Mouse (Mus musculus): ENCODE measurements around the gene Mgme1. TPM values are rescaled to one million over a fixed set of nuclear protein-coding genes. Genes with fewer than 3 reads are reported as not detected.
A peak's percentile ranks its signal among the peaks of the same experiment; 100 is the strongest.

Gene Mgme1
- polyA plus RNA-seq, 1 experiment from 2014 or later = 12.5 TPM

DNA sequence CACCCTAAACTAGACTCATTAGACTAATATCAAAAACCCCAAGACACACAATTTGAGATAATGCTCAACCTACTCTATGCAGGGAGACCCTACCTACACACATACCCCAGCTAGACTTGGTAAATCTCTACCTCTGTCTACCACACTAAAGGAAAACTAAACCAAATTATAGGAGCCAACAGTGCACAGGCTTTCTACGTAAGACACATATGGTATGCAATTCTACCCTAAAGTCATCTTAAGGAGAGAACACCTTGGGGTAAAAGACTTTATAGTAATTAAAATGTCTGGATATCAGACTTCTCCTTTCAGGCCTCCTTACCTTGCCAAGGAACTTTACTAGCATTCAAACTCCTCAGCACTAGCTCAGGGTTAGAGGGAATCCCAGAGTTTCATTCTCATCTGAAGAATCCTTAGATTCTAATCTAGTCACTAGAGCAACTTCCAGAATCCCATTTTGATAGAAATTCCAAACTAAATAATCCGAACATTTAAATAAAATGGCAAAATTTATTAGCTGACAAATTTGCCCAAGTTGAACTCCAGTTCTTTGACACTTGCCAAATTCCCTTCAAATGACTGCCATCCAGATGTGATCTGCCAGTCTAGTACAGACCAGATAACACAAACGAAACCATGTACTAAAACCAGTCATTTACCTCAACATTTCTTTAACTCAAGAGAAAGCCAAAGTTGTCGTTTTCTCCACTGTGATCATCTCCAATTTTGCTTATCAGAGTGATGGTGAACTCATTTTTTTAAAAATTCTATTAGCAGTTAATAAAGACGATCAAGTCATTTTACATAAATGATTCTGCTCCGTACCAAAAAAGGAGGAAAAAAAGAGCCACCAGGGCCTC lies 1.8 kb upstream of the Mgme1 start:
- peak overlapping the region; percentile 77 for H3K4me2 ChIP-seq (ENCODE audit: low read length)
- 6% methylated on average over 6 of the region's 6 CpGs for WGBS
- peak overlapping the region; percentile 96 for H3K9ac ChIP-seq (ENCODE audit: low read length)
- ATAC-seq (no peak), DNase-seq (ENCODE audit: low spot score) (no peak)
- no peaks in the 10 kb centered on the region for H3K36me3 ChIP-seq (ENCODE audit: control insufficient read depth, insufficient read depth, low read length)
- H3K4me3 ChIP-seq (ENCODE audit: low read depth, low read length) = peak overlapping the region; percentile 90
- H3K27ac ChIP-seq (ENCODE audit: low read depth, low read length) = no peak overlapping the region
- H3K9me3 ChIP-seq (replicated peaks; ENCODE audit: control insufficient read depth, low read length) = no peaks in the 10 kb centered on the region
- H3K4me1 ChIP-seq (ENCODE audit: control insufficient read depth, insufficient read depth, low read length) = peaks cover 22% of the 10 kb centered on the region
- no peaks in the 10 kb centered on the region for H3K27me3 ChIP-seq (replicated peaks; ENCODE audit: control insufficient read depth, insufficient read depth, low read length)

DNA sequence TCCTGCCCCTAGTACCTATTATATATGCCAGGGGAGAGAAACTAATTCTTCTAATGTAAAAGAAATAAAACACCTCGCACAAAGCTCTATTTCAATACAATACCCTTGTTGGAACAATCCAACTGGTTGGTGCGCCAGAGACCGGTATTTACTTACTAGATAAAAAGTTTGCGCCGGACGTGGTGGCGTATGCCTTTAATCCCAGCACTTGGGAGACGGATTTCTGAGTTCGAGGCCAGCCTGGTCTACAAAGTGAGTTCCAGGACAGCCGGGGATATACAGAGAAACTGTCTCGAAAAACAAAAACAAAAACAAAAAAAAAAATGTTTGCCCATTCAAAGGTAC lies 1.2 kb upstream of the Mgme1 start:
- Histone ChIP-seq H3K9ac (ENCODE audit: low read length) (peak overlapping the region; percentile 96), H3K27ac (ENCODE audit: low read depth, low read length) (no peak overlapping the region), H3K4me1 (ENCODE audit: control insufficient read depth, insufficient read depth, low read length) (peaks cover 22% of the 10 kb centered on the region), H3K4me3 (ENCODE audit: low read depth, low read length) (peak overlapping the region; percentile 90), H3K9me3 (replicated peaks; ENCODE audit: control insufficient read depth, low read length) (no peaks in the 10 kb centered on the region), H3K36me3 (ENCODE audit: control insufficient read depth, insufficient read depth, low read length) (no peaks in the 10 kb centered on the region), H3K4me2 (ENCODE audit: low read length) (peak overlapping the region; percentile 77), H3K27me3 (replicated peaks; ENCODE audit: control insufficient read depth, insufficient read depth, low read length) (no peaks in the 10 kb centered on the region)
- ATAC-seq (no peak), DNase-seq (ENCODE audit: low spot score) (no peak)
- WGBS = 0% methylated on average over 11 of the region's 11 CpGs

DNA sequence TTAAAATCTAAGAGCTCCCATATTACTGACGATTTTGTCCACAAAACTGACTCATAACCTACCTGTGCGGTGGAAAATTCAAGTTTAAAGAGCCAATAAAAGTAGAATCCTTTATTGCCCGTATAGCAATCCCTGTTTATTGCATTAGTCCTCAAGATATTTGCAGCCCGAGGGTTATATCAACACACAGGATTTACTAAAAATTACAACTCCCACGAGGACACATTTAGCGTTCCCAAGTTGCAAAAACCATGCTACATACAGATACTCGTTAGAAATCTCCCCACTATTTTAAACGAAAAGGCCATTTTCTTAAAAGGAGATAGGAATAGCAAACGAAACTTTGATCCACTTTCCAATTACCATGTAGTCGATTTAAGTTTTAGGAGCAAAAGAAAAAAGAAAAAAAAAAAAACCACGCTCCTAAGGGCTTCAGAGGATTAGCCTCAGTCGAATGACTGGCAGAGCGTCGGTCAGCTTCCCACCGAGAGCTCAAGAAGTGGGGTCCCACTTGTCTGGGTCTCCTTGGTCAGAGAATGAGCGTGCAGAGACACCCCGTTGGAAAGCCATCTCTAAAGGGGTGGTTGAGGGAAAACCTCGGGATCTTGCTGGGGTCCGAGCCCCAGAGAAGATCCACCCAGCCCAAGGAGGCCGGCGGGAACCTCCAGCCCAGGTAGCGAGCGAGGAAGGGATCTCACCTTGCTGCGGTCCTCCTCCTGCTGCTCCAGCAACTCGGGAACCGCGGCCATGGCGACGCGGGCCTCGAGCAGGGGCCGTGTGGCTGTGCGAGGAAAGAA lies 586 bp upstream of the Mgme1 start:
- DNase-seq (ENCODE audit: low spot score) = no peak
- under 1% methylated on average over 25 of the region's 33 CpGs for WGBS
- Histone ChIP-seq H3K4me3 (ENCODE audit: low read depth, low read length) (peak overlapping the region; percentile 90), H3K36me3 (ENCODE audit: control insufficient read depth, insufficient read depth, low read length) (no peaks in the 10 kb centered on the region), H3K9ac (ENCODE audit: low read length) (peak overlapping the region; percentile 96), H3K4me1 (ENCODE audit: control insufficient read depth, insufficient read depth, low read length) (peaks cover 22% of the 10 kb centered on the region), H3K4me2 (ENCODE audit: low read length) (peak overlapping the region; percentile 77), H3K27me3 (replicated peaks; ENCODE audit: control insufficient read depth, insufficient read depth, low read length) (no peaks in the 10 kb centered on the region), H3K9me3 (replicated peaks; ENCODE audit: control insufficient read depth, low read length) (no peaks in the 10 kb centered on the region), H3K27ac (ENCODE audit: low read depth, low read length) (peak overlapping the region; percentile 90)
- no peak for ATAC-seq

DNA sequence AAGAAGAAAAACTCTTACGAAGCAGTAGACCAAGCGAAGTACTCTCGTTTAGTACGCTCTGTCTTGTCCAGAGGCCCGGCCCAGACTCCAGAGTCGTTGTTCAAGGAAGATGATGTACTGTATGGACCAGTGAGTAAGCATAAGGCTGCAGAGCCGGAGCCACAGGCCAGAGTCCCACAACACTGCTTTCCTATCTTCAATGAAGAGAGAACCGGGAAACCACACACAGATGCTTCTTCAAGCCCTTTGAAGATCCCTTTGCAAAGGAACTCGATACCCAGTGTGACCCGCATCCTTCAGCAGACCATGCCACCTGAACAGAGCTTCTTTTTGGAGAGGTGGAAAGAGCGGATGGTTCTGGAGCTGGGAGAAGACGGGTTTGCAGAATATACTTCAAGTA lies 1.6 kb downstream of the Mgme1 start:
- Histone ChIP-seq H3K27ac (ENCODE audit: low read depth, low read length) (no peak overlapping the region), H3K27me3 (replicated peaks; ENCODE audit: control insufficient read depth, insufficient read depth, low read length) (no peaks in the 10 kb centered on the region), H3K36me3 (ENCODE audit: control insufficient read depth, insufficient read depth, low read length) (0 out of 2 replicates have a peak, but pooled peaks cover 2% of the 10 kb centered on the region), H3K4me3 (ENCODE audit: low read depth, low read length) (no peak overlapping the region), H3K9ac (ENCODE audit: low read length) (no peak overlapping the region), H3K9me3 (replicated peaks; ENCODE audit: control insufficient read depth, low read length) (no peaks in the 10 kb centered on the region), H3K4me1 (ENCODE audit: control insufficient read depth, insufficient read depth, low read length) (peaks cover 22% of the 10 kb centered on the region), H3K4me2 (ENCODE audit: low read length) (no peak overlapping the region)
- WGBS = 93% methylated on average over 12 of the region's 12 CpGs
- ATAC-seq (no peak), DNase-seq (ENCODE audit: low spot score) (no peak)

DNA sequence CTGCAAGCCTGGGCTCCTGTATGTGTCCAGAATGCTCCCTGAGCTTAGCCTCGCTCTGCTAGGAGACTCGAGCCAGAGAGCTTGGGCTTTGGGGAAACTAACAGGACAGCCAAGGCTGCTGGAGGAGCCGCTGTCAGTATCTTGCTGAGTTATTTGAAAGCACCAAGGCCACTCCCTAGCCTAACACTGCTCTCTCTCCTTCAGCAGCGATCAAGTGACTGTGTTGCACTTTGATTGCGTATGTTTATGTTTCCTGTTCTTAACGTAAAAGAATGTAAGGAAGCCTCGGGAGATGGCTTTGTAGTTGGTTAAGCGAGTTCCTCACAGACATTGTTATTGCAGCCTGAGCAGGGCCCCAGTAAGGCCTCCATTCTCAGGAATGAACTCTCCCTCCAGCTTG lies 4.3 kb downstream of the Mgme1 start:
- Histone ChIP-seq H3K27me3 (replicated peaks; ENCODE audit: control insufficient read depth, insufficient read depth, low read length) (no peaks in the 10 kb centered on the region), H3K27ac (ENCODE audit: low read depth, low read length) (no peak overlapping the region), H3K4me3 (ENCODE audit: low read depth, low read length) (no peak overlapping the region), H3K36me3 (ENCODE audit: control insufficient read depth, insufficient read depth, low read length) (peaks cover 10% of the 10 kb centered on the region; the same call in 1 of the 2 replicates), H3K9me3 (replicated peaks; ENCODE audit: control insufficient read depth, low read length) (no peaks in the 10 kb centered on the region), H3K4me1 (ENCODE audit: control insufficient read depth, insufficient read depth, low read length) (no peaks in the 10 kb centered on the region), H3K9ac (ENCODE audit: low read length) (no peak overlapping the region), H3K4me2 (ENCODE audit: low read length) (no peak overlapping the region)
- 73% methylated on average over 8 of the region's 8 CpGs for WGBS
- DNase-seq (ENCODE audit: low spot score) (no peak), ATAC-seq (no peak)

DNA sequence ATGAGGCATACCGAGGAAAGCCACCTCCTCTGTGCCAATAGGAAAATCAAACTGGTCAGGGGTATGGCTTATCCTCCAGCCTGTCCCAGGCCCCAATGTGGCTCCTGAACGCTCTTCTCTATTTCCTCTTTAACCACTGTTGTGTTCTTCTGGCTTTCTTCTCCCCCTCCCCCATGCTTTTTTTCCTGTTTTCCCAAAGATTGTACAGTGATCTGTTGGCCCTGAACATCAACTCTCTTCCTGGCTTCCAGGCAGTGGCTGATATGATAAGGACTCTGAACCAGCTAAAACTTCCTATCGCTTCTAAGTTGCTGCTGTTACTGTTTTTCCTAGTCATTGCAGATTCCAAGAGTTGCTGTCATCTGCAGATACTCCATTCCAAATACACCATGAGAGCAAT lies 6.4 kb downstream of the Mgme1 start:
- H3K9ac ChIP-seq (ENCODE audit: low read length) = no peak overlapping the region
- no peak overlapping the region for H3K27ac ChIP-seq (ENCODE audit: low read depth, low read length)
- ATAC-seq (no peak), DNase-seq (ENCODE audit: low spot score) (no peak)
- WGBS = 90% methylated on average over 3 of the region's 3 CpGs
- H3K4me2 ChIP-seq (ENCODE audit: low read length) = no peak overlapping the region
- H3K4me3 ChIP-seq (ENCODE audit: low read depth, low read length) = no peak overlapping the region
- H3K36me3 ChIP-seq (ENCODE audit: control insufficient read depth, insufficient read depth, low read length) = peaks cover 12% of the 10 kb centered on the region; the same call in 1 of the 2 replicates
- no peaks in the 10 kb centered on the region for H3K9me3 ChIP-seq (replicated peaks; ENCODE audit: control insufficient read depth, low read length)
- no peaks in the 10 kb centered on the region for H3K27me3 ChIP-seq (replicated peaks; ENCODE audit: control insufficient read depth, insufficient read depth, low read length)
- no peaks in the 10 kb centered on the region for H3K4me1 ChIP-seq (ENCODE audit: control insufficient read depth, insufficient read depth, low read length)

DNA sequence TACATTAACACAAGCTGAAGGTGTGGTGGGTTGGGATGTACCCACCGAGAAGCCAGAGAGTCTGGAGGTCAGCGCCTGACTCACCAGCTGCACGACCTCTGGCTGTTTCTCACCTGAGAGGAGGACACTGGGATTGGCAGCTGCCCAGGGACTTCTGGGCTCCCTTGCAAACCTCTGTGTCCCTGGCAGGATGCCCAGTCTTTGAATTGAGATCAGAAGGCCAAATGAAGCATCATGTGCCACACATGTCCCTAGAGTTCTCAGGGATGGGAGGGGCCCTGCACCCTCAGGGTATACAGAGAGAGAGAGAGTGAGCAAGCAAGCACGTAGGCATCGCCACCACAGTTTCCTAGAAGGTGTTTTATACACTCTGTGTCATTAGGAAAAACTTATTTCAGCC lies 9.3 kb downstream of the Mgme1 start:
- H3K36me3 ChIP-seq (ENCODE audit: control insufficient read depth, insufficient read depth, low read length) = peaks cover 12% of the 10 kb centered on the region; the same call in 1 of the 2 replicates
- no peak overlapping the region for H3K27ac ChIP-seq (ENCODE audit: low read depth, low read length)
- H3K27me3 ChIP-seq (replicated peaks; ENCODE audit: control insufficient read depth, insufficient read depth, low read length) = no peaks in the 10 kb centered on the region
- no peaks in the 10 kb centered on the region for H3K4me1 ChIP-seq (ENCODE audit: control insufficient read depth, insufficient read depth, low read length)
- H3K9me3 ChIP-seq (replicated peaks; ENCODE audit: control insufficient read depth, low read length) = no peaks in the 10 kb centered on the region
- DNase-seq (ENCODE audit: low spot score) (peak; percentile 4), ATAC-seq (no peak)
- no peak overlapping the region for H3K4me3 ChIP-seq (ENCODE audit: low read depth, low read length)
- H3K4me2 ChIP-seq (ENCODE audit: low read length) = no peak overlapping the region
- no peak overlapping the region for H3K9ac ChIP-seq (ENCODE audit: low read length)
- WGBS = 71% methylated on average over 5 of the region's 5 CpGs

DNA sequence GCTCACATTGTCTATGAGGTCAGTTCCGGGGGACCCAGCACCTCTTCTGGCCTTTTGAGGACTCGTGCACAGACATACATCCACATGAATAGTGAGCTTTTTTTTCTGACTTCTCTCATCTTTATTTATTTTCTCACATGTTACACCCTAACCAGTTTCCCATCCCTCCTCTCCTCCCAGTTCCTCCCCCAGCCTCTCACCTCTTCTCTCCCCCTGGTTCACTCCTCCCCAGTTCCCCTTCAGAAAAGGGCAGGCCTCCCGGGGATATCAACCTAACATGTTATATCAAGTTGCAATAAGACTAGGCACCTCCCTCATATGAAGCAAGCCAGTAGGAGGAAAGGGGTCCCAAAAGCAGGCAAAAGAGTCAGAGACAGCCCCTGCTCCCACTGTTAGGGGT lies 10.1 kb downstream of the Mgme1 start:
- DNase-seq (ENCODE audit: low spot score) (no peak), ATAC-seq (no peak)
- Histone ChIP-seq H3K27me3 (replicated peaks; ENCODE audit: control insufficient read depth, insufficient read depth, low read length) (no peaks in the 10 kb centered on the region), H3K4me1 (ENCODE audit: control insufficient read depth, insufficient read depth, low read length) (no peaks in the 10 kb centered on the region), H3K9ac (ENCODE audit: low read length) (no peak overlapping the region), H3K4me2 (ENCODE audit: low read length) (no peak overlapping the region), H3K9me3 (replicated peaks; ENCODE audit: control insufficient read depth, low read length) (no peaks in the 10 kb centered on the region), H3K27ac (ENCODE audit: low read depth, low read length) (no peak overlapping the region), H3K4me3 (ENCODE audit: low read depth, low read length) (no peak overlapping the region), H3K36me3 (ENCODE audit: control insufficient read depth, insufficient read depth, low read length) (peaks cover 12% of the 10 kb centered on the region; the same call in 1 of the 2 replicates)
- 80% methylated on average over 3 of the region's 3 CpGs for whole genome bisulfite sequencing

DNA sequence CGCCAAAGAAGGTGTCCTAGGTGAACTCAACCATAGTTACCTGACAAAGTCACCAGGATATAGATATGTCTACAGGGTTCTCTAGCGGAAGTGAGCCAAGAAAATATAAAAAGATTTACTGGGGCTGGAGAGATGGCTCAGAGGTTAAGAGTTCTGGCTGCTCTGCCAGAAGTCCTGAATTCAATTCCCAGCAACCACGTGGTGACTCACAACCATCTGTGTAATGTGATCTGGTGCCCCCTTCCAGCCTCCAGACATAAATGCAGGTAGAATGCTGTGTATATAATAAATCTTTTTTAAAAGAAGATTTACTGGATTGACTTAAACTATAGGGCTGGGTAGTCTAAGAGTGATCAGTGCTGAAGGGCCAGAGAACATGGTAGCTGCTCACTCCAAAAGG lies 11.0 kb downstream of the Mgme1 start:
- Histone ChIP-seq H3K4me3 (ENCODE audit: low read depth, low read length) (no peak overlapping the region), H3K4me2 (ENCODE audit: low read length) (no peak overlapping the region), H3K36me3 (ENCODE audit: control insufficient read depth, insufficient read depth, low read length) (peaks cover 12% of the 10 kb centered on the region; the same call in 1 of the 2 replicates), H3K27ac (ENCODE audit: low read depth, low read length) (no peak overlapping the region), H3K9ac (ENCODE audit: low read length) (no peak overlapping the region), H3K9me3 (replicated peaks; ENCODE audit: control insufficient read depth, low read length) (no peaks in the 10 kb centered on the region), H3K4me1 (ENCODE audit: control insufficient read depth, insufficient read depth, low read length) (no peaks in the 10 kb centered on the region), H3K27me3 (replicated peaks; ENCODE audit: control insufficient read depth, insufficient read depth, low read length) (no peaks in the 10 kb centered on the region)
- no peak for ATAC-seq
- DNase-seq (ENCODE audit: low spot score) = no peak
- 66% methylated on average over 3 of the region's 3 CpGs for WGBS
